Comparison of ENCODE assay signal across 35 mouse cellular contexts in the genomic region with DNA sequence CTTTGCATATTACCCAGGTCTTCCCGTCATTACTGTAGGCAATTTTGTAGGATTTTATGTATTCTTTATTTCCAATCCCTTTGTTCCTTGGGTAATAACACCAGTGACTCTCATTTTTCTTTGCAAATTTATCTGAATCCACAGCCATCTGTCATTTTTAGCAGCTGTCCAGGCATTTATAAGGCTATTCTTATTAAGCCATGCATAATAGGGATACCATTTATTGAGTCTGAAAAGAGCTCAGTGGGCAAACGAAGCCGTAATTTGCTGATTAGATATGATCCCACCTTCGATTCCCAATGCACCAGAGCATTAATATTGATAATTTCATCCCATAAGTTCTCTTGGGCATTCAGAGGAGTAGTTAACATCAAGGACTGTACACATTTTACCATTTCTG.
"Had no signal": no experiment of that assay in that cellular context is flagged by ENCODE, and none has a peak within 500 bp of the region (broad histone marks: within the 10 kb centered on the region; RNA-seq: fewer than 3 reads in every experiment).

No protein-coding gene starts in this region.

- H3K9me3 ChIP-seq: heart, embryonic 10.5 days; heart, embryonic 12.5 days; heart, embryonic 13.5 days; heart, embryonic 15.5 days; hindbrain, embryonic 10.5 days; hindbrain, embryonic 12.5 days; hindbrain, embryonic 13.5 days; hindbrain, embryonic 15.5 days; intestine, embryonic 15.5 days; kidney, embryonic 15.5 days had no signal

- H3K4me2 ChIP-seq: heart, embryonic 11.5 days; heart, embryonic 12.5 days; heart, embryonic 13.5 days; heart, embryonic 15.5 days; hindbrain, embryonic 12.5 days; hindbrain, embryonic 13.5 days; hindbrain, embryonic 14.5 days; hindbrain, embryonic 15.5 days; intestine, embryonic 15.5 days; kidney, embryonic 15.5 days had no signal

- H3K36me3 ChIP-seq: heart, embryonic 10.5 days; heart, embryonic 12.5 days; heart, embryonic 13.5 days; heart, embryonic 15.5 days; hindbrain, embryonic 10.5 days; hindbrain, embryonic 12.5 days; hindbrain, embryonic 13.5 days; hindbrain, embryonic 15.5 days; intestine, embryonic 15.5 days; kidney, embryonic 15.5 days had no signal

- ATAC-seq: hindbrain, postnatal 0 days; inflammation-experienced regulatory T-cells, adult 6 months; intestine, embryonic 15.5 days; intestine, embryonic 16.5 days; intestine, postnatal 0 days had no signal

- H3K27me3 ChIP-seq: heart, embryonic 12.5 days; heart, embryonic 13.5 days; heart, embryonic 15.5 days; hindbrain, embryonic 12.5 days; hindbrain, embryonic 13.5 days; hindbrain, embryonic 15.5 days; intestine, embryonic 15.5 days; kidney, embryonic 15.5 days had no signal

- DNase-seq: heart, adult 2 months; heart, postnatal 10 days; heart, postnatal 14 days; heart, postnatal 36 days; heart, postnatal 4 days; kidney, adult 11 months; kidney, adult 18-20 months; kidney, adult 2 months; kidney, adult 8-10 months; kidney, adult 9 months; kidney, postnatal 10 days; kidney, postnatal 14 days; kidney, postnatal 25 days; kidney, postnatal 36 days; kidney, postnatal 4 days; layer of hippocampus, adult 9-11 months; layer of hippocampus, postnatal 36 days had no signal

- H3K4me1 ChIP-seq: heart, embryonic 10.5 days; heart, embryonic 12.5 days; heart, embryonic 13.5 days; heart, embryonic 15.5 days; hindbrain, embryonic 10.5 days; hindbrain, embryonic 12.5 days; hindbrain, embryonic 13.5 days; hindbrain, embryonic 15.5 days; intestine, embryonic 15.5 days; kidney, embryonic 15.5 days had no signal

- H3K9ac ChIP-seq: heart, embryonic 12.5 days; heart, embryonic 13.5 days; heart, embryonic 15.5 days; hindbrain, embryonic 12.5 days; hindbrain, embryonic 13.5 days; hindbrain, embryonic 14.5 days; hindbrain, embryonic 15.5 days; intestine, embryonic 15.5 days; kidney, embryonic 15.5 days had no signal

- H3K4me3 ChIP-seq: heart, adult 2 months; heart, embryonic 10.5 days; heart, embryonic 12.5 days; heart, embryonic 13.5 days; heart, embryonic 15.5 days; hindbrain, embryonic 10.5 days; hindbrain, embryonic 12.5 days; hindbrain, embryonic 13.5 days; hindbrain, embryonic 15.5 days; intestine, embryonic 15.5 days; kidney, embryonic 15.5 days; layer of hippocampus, adult 2 months had no signal

- H3K27ac ChIP-seq: heart, adult 2 months; heart, embryonic 10.5 days; heart, embryonic 13.5 days; heart, embryonic 15.5 days; hindbrain, embryonic 10.5 days; hindbrain, embryonic 12.5 days; hindbrain, embryonic 13.5 days; hindbrain, embryonic 14.5 days; hindbrain, embryonic 15.5 days; hindbrain, postnatal 0 days; intestine, embryonic 15.5 days; kidney, embryonic 15.5 days; kidney, postnatal 0 days; layer of hippocampus, adult 2 months had no signal
